Mouse (Mus musculus) fibroblast of lung, adult 2 months (primary cell): ENCODE results near the gene Olfml2a.

Source experiments
- DNase-seq: peaks from one replicate; pipeline ENCODE4 v3.0.0-alpha.2; 2011; ENCODE audit warnings: low read depth

The Olfml2a gene

DNA sequence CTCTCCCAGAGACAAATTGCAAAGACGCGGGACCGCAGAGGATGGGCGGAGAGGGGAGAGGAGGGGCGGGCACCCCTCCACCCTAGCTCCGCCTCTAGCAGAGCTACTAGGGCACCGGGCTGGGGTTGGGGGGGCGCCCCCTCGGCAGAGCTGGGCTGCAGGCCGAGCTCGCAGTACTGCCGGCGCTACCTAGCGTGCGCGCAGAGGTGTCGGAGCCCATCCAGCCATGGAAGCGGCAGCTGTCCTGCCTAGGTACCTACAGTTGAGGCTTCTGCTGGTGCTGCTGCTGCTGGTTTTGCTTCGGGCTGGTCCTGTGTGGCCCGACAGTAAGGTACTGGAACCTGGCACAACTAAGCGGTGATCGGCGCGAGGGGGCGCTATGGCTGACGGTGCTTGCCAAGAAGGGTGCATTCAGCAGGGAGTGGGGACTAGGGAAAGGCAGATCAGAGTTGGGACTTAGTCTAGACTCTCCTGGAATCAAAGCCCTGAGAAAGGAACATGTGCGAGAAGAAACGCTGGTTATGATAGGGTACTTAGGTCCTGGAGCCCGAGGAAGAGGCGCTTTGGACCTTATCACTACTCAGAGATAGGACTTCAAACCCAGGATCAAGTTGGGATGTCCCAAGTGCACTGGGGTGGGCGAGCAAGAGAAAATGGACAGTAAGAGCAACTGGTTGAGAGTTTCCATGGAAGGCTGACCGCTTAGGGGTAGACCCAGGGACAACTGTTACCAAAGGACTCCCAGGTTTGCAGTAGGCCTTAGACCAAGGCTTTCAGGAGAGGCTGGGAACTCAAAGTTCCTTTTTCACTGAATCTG lies at the start of gene Olfml2a:
Gene Olfml2a (plus strand): TSS at position 128 of the 817 bp plus-strand sequence.
- DNase-seq, result no peak

DNA sequence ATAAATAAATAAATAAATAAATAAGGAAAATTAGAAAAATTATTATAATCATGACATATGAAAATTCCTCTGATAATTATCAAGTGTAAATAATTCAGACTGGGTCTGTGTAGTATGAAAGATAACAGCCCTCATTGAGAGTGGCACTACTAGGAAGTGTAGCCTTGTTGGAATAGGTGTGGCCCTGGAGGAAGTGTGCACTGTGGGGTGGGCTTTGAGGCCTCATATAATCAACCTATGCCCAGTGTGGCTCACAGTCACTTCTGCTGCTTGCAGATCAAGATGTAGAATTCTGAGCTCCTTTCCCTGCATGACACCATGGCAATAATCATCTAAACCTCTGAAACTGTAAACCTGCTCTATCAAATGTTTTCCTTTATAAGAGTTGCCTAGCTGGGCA lies 28.9 kb upstream of the Olfml2a start:
- DNase-seq, result no peak

DNA sequence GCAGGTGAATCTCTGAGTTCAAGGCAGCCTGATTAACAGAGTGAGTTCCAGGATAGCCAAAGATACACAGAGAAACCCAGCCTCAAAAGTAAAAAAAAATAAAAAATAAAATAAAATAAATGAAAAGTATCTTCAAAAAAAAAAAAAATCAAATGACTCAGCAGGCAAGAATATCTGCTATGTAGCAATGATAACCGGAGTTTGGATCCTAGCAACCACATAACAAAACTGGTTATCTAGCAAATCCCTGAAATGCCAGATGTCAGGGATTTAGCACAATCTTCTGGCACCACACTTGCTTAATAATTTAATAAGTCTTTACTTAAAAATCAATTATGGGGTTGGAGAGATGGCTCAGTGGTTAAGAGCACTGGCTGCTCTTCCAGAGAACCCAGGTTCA lies 27.5 kb upstream of the Olfml2a start:
- DNase-seq, result peak; percentile 14

DNA sequence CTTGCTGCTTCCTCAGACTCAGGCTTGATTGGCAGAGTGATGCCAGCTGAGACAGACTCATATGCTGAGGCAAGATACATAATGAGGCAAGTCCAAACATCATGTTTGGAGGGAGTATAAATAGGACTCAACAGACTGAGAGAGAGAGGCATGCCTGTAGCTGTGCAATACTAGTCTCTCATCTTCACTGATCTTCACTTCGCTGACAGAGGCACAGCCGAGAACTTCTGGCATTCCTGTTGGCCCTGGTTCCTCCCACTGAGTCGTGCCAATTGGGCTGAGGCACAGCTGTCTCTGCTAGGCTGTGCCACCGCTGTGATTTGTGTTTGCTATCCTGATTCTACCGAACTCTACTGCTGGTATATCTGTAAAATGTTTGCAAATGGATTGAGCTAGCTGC lies 25.7 kb upstream of the Olfml2a start:
- no peak for DNase-seq

DNA sequence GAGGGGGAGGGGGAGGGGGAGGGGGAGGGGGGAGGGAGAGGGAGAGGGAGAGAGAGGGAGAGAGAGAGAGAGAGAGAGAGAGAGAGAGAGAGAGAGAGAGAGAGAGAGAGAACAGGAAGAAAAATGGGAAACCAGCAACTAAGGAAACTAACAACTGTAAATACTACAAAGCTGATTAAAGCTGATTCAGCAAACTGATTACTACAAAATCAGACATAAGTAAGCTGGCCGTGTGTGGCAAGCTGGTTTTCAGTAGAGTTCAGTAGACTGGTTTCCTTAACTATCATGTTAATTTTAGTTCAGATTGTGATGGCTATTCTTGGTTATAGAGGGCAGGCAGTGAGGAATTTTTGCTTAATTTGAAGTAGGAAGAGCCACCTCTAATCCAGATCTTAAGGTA lies 23.2 kb upstream of the Olfml2a start:
- no peak for DNase-seq

DNA sequence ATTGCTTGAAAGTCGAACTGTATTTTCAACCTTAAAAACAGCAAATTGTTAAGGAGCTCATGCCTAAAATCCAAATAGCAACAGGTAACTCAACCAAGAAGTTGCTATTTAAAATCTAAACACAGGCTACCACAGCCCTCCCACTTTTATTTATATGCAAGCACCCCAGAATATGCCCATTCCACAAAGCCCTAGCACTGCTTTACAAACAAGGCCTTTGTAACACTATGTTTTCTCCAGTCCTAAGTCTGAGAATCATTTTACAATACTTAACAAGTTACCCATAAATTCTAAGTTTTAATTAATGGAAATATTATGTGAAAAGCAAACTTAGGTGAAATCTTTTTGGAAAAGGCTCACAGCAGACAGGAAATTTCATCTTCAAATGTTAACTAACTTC lies 17.3 kb upstream of the Olfml2a start:
- DNase-seq, result no peak

DNA sequence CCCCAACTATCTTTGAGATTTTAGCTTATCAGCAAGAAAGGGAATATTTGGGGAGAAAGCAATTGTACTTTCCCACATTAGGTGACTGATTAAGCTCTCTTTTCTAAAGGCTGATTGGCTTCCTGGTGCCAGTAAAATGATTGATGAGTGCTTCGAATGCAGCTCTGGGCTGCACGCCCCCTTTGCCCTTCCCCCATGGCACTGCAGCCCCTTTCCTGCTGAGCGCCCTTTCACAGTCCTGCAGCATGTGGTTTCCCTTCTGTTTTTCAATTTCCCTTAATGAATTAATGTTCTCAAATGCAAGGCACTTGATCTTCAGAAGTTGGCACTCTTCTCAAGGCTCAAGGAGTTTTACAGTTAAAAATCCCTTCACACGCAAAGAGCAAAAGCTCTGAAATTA lies 16.8 kb upstream of the Olfml2a start:
- DNase-seq, result no peak

DNA sequence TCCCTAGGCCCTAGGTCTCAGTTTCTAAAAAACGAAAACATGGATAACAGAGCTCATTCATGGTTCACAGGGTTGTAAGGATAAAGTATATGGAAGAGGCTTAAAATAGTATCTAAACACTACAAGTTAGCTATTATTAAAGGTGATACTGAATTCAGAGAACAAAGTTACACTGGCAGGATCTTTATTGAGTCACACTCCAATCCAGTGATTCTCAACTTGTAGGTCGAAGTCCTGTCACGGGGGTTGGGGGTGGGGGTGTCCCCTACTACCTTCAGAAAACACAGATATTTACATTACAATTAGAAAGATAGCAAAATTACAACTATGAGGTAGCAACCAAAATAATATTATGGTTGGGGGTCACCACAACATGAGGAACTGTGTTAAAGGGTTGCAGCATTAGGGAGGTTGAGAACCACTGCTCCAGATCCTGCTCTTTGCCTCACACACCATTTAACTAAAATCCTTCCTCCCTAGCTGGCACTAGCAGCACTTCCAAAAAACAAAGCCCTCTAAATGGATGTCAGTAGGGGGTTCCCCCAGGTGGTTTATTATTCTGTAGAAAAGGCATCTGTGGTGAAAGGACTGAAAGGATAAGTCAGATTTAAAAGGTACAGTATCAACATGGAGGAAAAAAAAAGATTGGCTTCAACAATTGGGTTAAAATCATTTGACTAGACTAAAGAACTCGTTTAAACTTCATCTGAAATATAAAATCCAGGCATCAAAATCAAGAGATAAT lies 14.7 kb upstream of the Olfml2a start:
- no peak for DNase-seq

DNA sequence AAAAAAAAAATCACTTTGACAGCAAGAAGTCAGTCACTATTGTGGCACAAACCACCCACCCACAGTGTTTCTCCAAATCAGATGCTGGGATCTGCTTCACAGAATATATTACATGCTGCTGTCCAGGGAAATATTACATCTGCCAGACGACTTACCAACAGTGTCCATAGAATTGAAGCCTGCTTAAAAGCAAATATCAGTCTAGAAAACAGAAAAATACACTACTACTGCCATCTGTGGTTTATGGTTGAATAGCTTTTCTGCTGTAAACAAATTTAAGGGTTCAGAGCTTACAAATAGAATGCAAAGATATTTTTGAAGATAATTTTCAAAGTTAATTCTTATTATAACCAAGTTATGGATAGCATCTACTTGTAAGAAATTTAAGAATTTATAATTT lies 10.4 kb upstream of the Olfml2a start:
- DNase-seq, result no peak

DNA sequence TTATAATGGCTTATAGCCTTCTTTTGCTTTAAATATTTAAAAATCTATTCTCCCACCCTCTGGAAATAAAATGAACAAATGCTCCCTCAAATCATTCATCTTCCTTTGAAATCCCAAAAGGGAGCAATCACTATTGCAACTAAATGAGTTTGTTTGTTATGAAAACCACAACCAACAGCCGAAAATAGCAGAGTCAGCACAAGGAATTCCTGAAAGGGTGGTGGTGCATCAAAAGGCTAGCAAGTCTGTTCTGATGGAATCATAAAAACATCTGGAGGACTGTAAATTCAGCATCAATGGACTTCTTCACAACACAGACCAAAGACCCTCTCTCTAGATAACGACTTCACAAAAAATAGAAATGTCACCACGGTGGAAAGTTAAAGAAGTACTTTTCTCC lies 8.3 kb upstream of the Olfml2a start:
- no peak for DNase-seq

DNA sequence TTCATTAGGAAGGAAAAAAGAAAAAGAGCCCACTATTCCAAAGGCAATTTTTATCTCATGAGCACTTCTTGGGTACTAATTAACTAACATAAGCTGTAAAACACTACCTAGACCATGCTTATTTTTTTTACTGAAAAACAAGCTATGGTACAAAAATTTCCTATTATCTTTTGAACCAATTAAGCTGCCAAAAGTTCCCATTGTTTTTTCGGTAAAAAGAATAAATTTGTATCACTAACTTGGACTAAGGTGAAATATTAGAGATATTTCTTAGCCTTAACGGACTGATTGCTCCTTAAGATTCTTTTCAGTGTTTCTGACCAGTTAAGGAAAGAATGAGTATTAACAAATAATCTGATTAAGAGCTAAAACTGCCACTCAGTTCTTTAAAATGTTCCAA lies 7.9 kb upstream of the Olfml2a start:
- DNase-seq, result no peak

DNA sequence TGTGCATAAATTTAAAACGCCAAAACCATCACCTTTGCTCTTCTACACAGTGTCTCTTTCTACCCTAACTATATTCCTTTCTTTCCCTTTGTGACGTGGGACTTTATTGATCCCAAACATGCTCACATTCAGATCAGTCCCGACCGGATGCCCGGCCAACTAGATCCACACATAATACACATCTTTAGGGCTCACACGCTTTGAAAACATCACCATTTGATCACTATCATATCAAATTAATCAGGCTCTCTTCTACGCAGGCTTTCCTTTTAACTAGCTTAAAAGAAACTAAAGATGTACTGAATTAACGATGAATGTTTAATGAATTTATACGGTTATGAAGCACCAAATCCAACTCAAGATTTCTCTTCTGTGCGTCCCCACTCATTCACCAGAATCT lies 7.2 kb upstream of the Olfml2a start:
- no peak for DNase-seq

DNA sequence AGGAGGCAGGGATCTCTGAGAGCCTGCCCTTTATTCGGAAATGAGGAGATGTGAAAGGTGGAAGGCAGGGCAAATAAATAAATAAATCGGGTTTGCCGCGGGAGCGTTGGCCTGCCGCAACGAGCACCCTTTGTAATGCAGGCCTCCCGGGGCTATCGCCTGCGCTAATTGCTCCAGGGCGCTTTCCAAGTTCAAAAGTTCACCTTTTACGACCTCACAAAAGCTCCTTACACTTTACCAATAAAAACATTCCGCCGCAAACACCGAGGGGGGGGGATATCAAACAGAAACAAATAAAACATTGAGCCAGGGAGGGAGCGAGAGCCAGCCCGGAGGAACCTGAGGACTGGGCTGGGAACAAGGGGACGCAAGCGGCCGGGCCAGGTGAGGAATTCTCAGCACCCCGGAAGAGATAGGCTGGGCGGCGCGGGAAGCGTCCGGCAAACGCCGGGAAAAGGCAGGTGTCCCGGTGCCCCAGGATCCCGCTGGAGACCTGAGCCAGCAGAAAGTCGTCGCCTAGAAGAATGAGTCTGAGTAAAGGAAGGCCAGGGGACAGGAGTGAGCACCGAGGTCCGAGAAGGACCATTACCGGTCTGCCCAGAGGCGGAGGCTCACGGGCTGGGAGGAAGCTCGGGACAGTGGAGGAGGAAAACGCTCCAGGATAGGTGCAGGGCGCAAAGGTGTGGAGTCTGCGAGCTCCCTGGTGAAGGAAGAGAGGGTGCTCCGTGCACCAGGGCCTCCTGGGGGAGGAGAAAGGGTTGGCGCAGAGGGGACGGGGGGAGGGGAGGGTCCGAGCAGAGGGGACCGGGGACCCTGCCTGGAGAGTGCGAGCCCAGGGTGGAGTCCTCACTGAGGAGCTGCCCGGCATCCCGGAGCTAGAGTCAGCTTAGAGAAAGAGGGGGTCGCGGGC lies 6.4 kb upstream of the Olfml2a start:
- no peak for DNase-seq

DNA sequence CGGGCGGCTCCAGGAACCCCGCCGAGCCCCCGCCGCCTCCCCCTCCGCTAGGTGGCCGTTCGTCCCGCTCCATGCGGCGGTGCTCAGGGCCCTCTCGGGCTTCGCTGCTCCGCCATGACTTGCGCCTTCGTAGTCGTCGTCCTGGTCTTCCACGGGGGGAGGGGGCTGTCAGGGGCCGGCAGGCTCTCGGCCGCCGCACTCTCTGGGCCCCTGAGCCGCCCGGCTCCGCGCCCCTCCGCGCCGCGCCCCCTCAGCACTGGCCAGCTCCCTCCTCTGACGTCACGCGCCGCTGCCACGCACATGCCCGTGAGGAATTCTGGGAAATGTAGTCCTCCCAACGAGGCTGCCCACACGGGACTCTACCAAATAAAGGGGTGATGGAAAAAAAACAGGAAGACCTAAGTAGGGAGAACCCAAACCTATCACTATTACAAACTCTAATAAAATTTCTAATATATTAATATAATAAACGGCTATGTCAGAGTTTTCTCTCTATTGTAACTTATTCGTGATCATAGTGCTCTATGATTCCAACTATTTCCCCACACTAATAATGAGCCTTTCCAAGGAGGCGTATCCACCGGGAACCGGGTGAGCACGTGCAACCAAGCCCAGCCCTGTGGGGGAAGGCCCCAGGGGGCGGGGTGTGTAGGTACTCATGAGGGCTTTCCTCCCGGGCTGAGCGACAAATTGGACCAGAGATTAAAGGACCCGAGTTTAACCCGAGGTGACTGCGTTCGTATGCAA lies 5.5 kb upstream of the Olfml2a start:
- peak; percentile 71 for DNase-seq

DNA sequence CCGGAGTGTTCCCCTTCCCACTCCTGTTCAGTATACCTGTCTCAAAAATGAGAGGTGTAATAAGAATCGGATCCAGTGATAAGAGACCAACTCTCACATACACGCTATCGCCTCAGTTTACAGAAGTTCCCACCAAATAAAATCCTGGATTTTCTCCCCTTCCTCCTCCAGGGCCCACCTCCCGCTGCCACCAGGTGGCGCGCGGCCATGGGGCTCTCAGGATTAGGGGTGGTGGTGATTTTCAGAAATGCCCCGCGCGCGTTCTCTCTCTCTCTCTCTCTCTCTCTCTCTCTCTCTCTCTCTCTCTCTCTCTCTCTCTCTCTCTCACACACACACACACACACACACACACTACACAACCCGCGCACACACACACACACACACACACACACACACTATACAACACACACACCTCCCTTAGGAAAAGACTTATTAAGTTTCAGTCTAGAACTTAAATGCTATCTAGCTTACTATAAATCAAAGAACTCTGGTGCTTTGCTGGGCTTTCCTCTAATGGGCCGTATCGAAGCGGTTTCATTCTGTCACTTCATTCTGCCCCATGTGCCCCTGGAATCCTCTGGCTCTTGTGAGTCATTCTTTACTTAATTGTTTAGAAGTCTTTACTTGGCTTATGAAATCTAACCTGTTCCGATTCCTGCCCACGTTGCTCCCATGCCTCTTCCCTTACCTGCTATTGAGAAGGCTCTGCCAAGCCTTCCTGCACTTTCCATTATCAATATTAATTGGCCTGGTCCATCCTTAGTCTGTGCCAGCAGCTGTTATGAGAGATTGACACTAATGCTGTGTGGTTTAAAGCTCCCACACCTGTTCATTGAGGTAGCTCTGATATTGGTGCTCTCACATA lies 4.4 kb upstream of the Olfml2a start, which contains the start of gene Nr6a1:
Gene Nr6a1 (minus strand): TSS at position 574 of the 865 bp plus-strand sequence.
- peak; percentile 22 for DNase-seq

DNA sequence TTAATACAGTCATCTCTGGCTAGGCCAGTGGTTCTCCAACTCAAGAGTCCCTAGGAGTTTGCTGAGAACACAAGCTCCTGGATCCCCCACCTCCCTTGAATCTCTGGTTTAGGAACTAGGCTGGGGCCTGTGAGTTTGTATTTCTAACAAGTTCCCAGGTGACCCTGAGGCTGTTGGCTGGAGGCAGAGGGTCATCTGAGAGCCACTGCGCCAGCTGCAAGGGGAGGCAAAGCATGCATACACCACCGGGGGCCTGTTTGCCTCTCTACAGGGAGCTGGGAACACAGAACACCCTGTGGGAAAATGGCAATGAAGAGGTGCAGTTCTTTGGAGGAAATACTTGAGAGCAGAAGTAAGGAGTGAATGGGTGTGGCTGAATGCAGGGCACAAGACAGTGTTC lies 1.5 kb upstream of the Olfml2a start:
- no peak for DNase-seq

DNA sequence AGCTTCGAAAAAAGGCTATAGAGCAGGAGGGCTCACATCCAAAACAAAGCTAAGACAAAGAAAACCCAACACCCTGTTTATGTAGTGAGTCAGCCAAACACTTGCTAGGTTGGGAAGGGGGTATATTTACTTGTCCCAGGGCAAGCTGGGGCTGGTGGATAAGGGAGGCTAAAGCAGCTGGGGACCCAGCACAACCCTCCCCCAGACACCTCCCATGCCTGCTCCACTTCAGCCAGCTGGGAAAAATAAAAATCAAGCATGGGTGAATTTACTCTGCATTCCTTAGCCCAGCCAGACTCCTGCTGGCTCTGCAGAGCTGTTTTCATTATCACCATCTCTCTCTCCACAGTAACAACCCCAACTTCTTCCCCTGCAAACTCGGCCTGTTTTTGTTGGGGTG lies 2.2 kb downstream of the Olfml2a start:
- DNase-seq, result peak; percentile 66

DNA sequence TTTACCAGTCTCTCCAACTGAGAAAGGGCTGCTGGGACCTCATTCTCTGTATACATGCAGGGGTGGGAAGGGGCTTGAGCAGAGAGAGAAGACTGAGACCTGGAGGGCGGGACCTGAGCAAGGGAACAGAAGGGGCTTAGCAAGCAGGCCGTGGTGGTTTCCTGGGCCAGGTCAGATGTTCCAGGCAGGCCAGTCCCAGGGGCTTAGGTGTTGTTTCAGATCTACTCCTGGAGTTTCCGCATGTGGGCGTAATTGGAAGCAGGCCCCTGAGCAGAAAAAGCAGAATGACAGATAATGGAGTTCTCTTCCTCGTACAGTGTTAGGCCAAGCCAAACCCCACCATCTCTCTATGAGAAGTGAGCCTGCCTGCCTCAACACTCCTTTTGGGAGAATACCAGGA lies 3.2 kb downstream of the Olfml2a start:
- no peak for DNase-seq

DNA sequence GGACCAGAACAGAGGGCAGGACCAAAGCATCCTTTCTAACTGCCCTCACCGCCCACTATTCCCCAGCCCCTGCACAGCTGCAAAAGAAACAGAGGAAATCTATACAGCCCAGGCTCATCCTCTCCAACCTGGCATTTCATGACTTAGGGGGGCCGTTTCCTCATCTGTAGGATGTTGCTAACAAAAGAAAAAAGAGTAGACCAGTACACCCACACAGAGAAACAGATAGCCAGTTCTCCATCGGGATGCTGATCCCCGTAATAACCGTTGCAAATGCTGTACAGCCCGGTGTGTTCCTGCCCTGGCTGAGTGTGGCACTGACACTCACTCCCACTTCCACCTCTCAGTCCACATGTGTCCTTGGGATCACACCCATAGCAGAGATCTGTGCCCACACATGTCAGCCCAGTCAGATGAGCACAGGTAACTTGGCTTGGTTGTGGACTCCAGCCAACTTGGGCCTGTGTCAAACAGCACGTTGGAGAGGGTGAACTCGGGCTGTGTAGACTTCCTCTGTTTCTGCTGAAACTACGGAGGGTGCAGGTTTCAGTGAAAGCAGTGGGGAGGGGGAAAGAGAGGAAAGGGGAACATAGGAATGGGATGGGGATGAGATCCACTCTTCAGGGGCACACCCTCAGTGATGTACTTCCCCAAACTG lies 5.1 kb downstream of the Olfml2a start:
- no peak for DNase-seq

DNA sequence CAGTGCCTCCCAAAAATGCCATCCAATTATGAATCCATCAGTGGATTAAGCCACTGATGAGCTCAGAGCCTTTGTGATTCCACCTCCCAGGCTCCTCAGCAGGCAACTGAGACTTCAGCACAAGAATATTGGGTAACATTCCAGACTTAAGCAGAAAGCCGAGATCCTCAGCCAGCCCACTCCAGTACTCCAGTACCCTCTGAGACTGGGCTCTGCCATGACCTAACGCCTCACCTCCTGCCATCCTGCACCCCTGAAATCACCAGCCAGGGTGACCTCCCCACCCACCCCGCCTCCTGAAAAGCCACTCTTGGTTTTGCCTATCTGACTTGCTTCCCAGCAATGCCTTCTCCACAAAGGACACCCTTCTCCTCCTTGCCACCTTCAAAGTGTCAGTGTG lies 5.6 kb downstream of the Olfml2a start:
- no peak for DNase-seq
